Mouse (Mus musculus) mature B cell (primary cell): Measurements from ENCODE around the gene Glrb.

ENCODE experiments used
- in situ Hi-C: fragments of 300-500 bp; cut with MboI; formaldehyde crosslinking; loops from 2 replicates; pipeline ENCODE4 v1.14.3; 2019

The Glrb gene

DNA sequence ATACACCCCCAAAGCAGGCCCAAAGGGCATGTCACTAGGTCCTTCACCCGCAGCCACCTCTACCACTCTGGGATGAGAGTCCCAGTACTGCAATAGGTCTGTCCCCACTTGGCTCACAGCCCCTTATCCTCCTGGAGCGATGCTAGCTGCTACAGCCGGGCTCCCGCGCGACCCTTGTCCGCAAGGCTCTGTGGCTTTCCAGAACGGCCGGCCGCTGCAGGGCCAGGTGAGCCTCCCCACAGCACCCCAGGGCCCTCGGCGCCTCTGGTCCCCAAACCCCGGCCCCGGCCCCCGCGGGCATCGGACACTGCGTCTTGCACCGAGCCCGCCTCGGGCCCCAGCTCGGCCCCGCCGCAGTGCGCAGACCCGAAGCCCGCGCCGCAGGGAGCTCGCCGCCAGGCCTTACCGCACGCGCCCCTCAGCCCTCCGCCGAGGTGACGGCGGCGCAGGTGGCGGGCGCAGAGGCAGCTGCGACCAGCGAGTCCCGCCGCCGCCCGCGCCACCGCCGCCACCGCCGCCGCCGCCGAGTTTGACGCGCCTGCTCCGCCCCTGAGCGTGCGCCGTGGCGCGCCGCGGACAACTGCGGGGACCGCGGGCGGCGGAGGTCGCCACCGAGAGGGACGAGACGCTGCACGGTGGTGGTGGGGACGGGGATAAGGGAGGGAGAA lies at the start of gene Glrb:
TSS of gene Glrb (minus strand) at position 550 of the 668 bp plus-strand sequence.
- in situ Hi-C loops: no loop called here

DNA sequence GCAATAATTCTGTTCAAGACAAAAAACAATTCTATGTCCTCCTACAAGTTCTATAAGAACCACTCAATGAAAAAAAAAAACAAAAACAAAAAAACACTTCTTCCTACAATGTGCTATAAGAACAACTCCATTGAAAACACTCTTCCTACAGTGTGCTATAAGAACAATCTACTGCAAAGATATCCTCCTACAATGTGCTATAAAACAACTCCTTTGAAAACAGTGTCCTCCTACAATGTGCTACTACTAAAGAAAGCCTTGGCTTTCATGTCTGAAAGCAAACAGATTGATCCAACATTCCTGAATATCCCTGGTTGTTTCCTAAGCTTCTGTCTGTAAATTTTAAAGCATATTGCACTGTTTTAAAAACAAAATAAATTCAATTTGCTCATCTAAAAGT lies 46.5 kb upstream of the Glrb start:
- in situ Hi-C loops: no loop called here

DNA sequence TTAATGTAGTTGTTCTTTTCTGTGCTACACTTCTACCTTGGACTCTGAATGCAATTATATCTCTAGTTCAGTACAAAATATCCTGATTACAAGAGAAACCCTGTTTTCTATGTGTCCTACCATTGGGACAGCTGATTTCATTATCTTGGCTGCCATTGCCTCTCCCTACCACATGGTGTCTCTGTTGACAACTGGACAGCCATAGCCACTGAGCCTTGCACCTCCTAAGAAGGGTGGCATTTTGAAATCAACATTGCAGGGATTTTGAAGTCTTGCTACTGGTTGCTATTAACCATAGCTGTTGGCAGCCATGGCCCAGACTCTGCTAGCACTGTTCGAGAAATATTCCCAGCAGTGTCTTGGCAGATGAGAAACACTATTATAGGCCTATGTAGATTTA lies 45.1 kb upstream of the Glrb start:
- in situ Hi-C loops: no loop called here

DNA sequence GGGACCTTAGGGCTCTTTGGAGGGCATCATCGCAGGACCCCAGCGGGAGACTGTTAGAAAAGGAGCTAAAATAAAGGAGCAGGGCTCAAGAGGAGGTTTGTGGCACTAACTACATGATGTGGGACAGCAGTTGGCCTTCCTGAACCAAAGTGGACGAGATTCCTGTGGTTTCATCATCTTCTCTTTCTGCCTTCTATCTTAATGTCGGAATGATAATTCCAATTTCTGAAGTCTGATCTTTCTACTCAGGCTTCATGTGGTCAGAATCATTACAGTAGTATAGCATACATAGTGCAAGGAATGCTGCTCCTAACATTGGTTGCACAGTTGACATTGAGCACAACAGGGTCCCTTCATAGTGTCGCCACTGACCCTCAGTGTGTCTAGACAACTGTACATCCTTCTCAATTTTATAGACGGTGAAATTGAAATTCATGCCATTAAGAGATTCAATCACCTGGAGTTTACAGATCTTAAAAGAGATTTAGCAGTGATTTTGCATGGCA lies 372 bp upstream of the Glrb start:
- in situ Hi-C loops: no loop called here

DNA sequence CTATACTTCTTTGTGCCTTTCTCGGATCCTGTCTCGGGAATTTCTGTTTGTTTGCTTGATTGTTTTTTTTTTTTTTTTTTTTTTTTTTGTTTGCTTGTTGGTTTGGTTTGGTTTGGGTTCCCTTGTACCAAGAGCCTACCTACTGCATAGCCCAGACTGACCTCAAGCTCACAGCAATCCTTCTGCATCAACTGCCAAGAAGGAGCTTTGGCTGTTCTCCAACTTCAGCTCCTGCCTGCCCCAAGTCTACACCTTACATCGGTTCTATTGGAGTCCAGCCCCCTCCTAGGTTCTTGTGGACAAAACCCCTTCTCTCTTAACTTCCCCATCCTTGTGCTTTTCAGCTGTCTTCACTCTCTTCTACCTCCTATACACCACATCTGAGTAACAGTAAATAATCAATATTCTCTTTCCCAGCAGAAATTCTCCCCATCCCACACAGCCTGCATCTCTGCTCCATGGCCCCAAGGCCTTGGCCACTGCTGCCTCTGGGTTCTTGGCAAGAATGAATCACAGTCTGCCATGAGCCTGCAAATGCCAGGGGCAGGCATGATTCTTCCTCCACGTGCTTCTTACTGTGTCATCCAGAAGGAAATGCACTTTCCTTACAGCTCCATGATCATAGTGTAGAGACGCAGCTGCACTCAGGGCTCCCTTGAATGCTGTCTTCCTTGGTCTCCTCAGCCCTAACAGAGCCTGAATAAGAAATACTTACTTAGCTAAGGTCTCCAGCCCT lies 18.5 kb downstream of the Glrb start:
- in situ Hi-C loops: no loop called here

DNA sequence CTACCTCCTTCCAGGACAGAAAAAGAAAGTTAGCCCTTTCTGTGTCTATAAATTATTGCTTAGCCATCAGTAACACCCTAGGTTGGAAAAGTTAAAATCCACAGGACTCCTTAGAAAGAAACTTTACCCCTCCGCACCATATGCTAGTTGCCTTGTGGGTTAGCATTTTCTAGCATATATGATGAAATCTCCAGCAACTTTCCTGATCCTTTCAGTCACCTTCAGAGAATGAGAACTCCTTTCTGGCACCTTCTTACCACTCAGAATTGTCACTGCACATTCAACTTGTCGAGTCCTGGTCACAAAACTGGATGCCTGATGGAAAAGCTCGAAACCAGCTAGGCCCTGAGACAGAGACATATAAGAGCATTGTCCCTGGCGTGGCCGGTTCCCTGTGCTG lies 19.1 kb downstream of the Glrb start:
- in situ Hi-C loops: no loop called here

DNA sequence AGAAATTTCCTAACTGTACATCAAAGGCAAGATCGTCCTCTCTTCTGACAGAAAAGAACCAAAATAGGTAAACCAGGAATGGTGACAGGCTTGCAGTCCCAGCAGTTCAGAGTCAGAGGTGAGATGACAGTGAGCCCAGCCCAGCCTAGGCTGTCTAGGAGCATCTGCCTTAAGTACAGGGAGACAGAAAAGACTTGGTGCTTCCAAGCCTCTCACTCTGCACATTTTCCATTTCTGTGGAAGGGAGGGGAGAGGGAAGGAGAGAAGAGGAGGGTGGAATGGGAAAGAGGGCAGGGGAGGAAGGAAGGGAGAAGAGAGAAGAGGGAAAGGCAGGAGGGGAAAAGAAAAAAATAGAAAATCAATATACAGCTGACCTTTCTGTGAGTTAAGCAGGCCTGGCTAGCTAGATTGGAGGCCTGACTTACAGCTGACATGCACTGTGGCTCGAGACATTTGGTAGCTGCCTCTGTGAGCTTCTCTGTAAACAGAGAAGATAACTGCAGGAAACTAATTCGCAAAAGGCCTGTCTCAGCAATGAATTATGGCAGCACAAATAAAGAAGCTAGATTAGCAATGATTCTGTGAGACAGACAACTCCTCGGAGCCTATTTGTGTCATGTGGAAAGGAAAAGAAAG lies 20.3 kb downstream of the Glrb start:
- in situ Hi-C loops: no loop called here

DNA sequence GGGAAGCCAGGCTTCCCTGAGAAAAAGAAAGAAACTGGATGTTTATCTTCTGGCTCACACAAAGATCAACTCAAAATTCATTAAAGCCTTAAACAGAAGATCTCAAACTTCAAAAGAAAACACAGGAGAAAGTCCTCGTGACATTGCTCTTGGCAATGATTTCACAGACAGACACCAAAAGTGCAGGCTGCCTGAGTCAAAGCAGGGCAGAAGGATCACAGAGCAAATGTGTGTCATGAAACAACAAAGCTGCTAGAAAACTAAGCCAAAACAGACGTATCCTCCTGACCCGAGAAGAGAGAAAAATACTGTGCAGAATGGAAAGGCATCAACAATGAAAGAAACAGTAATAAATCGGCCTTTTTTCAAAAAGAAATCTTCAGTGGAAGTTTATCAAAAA lies 22.4 kb downstream of the Glrb start:
- in situ Hi-C loops: no loop called here

DNA sequence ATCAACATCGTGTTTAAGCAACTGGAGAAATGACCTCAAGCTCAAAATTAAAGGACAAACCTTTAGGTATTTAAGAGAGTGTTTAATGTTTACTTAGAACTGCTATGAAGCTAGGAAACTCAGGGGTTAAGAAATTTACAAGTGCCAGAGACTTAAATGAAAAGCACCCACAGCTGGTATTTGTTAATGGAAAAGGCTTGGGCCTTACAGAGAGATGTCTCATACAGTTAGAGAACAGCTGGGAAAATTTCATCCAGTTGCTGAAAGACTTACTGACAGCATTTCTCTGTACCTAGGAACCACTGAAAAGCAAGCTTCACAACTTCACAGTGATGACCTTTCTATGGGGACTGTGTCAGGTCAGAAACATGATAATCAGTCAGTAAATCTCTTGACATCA lies 28.3 kb downstream of the Glrb start:
- in situ Hi-C loops: no loop called here

DNA sequence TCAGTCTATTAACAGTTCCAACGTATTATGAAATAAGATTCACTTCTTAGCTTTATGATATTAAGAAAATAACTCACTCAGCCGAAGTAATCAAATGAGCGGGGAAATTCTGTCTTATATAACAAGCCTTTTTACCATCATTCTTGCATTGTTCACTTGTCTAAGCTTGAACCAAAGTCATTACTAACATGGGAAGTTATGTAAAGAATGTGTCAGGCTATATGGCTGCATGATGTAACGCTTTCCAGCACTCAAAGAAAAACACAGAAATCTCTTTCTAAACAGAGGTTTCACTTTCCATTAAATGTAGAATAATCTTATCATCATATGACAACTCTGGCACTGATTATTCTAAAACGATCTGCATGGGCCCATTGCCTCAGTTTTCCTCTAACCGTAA lies 29.9 kb downstream of the Glrb start:
- in situ Hi-C loops: no loop called here

DNA sequence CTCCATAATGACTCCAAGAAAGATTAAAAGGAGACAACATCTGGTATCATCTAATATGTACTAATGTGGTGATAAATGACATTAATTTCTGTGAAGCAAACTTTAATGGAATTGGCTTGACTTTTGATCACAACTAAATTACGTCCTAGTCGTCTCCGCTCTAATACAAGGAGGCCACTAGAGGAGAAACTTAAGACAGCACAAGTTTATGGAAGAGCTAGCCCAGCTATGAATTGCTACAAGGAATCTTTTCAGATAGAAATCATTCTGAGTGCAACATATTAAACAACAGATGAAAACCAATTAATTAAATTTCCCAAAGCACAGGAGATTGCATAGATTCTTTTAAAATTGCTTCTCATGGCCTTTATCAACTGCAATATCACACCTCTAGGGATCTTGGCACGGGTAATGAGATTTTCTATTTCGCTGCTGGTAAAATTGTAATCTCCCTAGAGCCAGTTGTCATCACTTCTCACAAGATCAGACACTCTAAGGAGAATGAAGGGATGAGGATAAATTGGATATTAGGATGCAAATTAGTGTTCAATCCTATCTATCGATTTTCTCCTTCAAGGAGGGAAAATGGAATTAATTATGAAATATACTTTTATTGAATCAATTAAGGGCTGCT lies 32.7 kb downstream of the Glrb start:
- in situ Hi-C loops: no loop called here

DNA sequence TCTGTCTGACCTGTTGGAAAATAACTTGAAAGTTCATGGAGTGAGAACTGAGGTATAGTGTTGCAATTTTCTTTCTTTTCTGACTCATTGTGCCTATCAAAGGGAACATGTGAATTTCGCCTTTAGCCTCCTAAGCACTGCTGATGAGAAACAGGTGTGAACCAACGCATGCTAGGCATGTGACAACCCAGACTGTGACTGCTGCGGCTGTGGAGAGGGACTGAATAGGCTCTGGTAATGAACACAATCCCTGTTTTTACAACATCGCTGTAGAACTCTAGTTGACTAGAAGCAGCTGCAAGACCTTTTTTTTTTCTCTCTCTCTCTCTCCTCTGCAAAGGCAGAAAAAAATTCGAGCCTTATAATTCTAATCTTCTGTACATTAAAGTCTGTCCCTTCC lies 34.9 kb downstream of the Glrb start:
- in situ Hi-C loops: no loop called here

DNA sequence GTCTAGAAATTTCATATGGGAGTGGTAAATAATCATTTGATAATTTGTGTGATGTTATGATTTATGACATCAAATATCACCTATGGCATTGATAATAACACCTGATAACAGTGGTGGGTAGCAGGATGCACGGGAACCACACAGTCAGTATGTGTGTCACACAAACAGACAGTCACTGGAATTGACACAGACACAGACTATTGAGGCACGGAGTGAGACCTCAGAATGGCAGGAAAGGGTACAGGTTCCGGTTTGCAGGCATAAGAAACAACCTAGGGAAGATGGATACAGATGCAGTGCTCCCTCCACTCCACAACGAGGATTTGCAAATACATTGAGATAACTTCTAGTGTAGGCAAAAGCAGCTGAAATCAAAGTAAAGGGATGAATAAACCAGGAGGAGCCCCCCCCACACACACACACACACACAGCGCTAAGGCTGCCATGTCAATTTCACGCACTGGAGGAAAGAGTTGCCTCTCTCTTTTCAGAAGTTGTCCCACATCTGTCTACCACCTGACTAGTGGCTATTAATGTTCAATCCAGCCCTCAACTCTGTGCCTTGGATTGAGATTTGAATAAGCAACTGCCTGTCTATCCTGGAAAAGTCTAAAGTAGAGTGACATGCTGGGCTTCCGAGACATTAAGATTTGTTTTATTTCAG lies 38.6 kb downstream of the Glrb start:
- in situ Hi-C loops: no loop called here

DNA sequence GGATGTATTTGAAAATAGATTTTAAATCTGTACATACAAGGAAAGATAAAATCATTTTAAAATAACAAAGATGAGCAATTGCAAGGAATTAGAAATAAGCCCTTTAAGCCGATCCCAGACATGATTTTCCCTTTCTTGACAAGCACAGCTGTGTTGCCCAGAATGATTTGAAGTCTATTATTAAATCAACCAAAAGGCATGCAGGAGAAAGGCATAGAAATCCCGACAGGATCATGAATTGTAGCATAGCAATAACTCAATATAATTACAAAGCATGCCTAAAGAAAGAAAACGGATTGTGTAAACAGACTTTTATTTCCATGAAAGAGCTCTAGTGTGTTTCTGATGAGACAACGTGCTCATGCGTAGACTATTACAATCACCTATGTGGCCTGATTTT lies 39.4 kb downstream of the Glrb start:
- in situ Hi-C loops: no loop called here

DNA sequence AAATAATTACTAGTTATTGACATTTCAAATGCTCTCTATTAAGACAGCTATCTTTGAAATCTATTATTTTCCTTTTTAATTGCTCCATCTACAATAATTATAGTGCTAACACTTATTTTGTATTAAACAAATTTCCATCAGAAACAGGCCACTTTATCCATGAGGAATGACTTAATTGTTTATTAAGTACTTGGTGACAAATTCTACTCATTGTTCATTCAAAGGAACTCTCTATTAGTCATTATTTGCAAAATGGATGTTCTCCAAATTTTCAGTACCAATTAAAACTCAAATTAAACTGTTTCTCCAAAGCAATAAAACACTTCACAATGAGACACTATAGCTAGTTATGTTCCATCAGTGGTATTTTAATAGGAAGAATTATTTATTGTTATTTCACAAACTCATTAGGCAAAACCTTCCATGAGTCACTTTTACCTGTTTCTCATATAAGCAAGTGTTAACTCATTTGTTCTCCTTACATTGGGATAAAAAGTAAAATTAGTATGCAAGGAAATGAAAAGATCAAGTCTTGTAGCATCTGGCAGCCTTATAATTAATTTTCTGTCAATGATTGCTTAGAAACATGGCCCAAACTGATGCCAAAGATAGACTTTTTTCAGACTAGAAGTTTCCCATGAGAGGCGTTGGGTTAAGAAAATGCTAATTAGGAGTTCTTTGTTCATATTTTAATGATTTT lies 41.8 kb downstream of the Glrb start:
- in situ Hi-C loops: no loop called here

DNA sequence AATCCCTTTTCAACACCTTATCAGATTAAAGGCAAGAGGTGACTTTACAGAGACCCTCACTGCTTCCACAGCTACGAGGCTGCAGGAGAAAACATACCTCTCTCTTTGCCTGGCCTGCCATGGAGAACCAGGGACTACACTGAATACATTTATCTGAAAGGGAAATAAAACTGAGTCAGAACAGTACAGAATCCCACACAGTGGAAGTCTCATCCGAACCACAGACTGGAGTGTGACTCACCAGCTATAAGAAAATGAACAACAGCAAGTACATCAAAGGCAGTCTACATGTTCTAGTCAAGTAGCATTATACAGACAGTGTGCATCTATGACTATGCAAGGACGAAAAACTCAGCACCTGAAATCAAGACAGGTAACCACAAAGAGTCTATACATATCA lies 46.1 kb downstream of the Glrb start:
- in situ Hi-C loops: no loop called here

DNA sequence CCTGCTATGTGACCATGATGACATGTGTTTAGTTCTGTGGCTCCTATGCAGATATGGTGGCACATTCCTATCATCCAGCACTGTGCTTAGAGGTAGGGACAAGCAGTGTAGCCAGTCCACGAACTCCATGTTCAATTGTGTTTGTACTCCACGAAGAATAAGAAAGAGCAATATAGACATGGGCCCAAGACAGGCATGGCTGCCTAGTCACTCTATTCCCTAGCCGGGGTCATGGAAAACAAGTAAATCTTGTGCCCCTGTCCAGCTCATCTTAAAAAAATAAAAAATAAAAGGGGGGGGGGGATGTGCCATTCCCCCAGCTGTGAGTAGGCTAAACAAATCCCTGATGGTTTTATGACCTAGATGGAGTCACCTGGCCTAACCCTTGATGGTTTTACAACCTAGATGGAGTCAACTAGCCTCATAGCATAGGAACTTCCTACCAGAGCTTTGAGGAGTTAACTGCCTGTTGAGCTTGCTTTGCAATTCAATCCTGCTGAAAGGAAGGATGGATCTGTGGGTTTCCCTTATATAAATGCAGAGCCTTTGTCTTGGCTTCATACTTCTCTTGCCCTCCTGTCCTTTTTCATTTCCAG lies 60.5 kb downstream of the Glrb start:
- in situ Hi-C loops: no loop called here

DNA sequence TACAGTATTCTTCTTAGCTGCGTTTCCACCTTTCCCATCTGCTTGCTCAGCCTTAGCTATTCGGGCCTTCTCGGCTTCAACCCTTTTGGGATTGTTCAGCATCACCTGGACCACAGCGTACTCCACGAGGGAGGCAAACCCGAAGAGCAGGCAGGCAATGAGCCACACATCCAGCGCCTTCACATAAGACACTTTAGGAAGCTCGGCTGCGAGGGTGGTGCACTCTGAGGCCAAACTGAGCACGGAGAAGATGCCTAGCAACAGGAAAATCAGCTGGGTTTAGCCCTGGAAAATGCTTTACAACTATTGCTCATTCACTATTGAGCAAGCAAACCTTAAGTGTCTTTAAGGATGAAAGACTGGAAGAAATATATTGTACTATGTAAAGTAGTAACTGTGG lies 62.5 kb downstream of the Glrb start:
- in situ Hi-C loops: no loop called here

DNA sequence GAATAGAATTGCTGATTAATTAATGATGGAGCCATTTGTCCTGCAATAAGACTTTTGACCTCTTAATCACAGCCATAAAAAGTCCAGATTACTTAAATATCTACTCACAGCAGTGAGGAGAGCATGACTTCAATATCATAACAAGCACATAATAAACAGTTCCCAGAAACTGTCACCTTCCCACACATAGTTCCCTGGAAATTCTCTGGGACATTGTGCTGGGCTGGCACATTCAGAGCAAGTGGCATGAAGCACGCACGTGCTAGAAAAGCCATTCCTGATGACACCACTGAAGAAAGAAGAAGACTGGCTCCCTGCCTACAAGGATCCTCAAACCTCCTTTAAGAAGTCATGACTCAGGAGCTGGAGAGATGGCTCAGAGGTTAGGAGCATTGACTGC lies 67.8 kb downstream of the Glrb start:
- in situ Hi-C loops: no loop called here

DNA sequence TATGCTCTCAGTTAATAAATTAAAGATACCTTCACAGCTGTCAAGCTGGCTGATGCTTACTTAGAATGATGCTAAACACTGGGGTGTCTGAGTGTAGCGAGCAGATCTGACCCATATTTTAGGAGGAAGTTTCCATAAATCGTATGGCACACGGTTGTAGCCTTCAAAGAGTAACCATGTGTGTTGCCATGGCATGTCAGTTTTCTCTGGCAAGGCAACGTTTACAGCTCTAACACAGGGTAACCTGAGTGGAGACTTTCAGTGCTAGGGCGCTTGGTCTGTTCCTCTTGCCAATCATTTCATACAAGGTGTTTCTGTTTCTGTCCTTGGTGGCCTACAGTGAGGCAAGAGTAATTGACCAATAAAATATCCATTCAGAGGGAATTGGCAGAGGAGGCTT lies 73.6 kb downstream of the Glrb start:
- in situ Hi-C loops: no loop called here

DNA sequence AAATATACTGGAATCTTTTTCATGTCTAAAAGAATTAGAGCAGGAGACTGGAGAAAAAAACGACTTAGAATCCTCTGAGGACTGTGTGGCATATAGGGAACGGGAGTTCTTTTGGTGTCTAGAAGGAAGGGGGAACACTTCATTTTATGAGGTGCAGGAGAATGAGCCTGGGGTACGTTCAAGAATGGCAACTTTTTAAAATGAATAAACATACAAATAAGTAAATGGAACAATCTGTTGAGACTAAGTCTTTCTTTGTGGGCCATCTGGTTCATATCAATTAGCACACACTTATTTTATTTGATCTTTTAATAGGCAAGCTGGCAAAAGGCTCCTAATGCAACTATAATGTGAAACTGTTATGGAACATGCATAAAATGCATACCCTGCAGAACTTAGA lies 75.9 kb downstream of the Glrb start:
- in situ Hi-C loops: no loop called here
